Mouse (Mus musculus) c-Kit-negative CD71-positive TER-119-positive erythroid progenitor cells, embryonic 14.5 days (primary cell): Measurements from ENCODE around the gene Id1.

Source experiments
- DNase-seq: peaks from one replicate; pipeline ENCODE4 v3.0.0-alpha.2; 2013; ENCODE audit warnings: low read depth, low spot score

Id1 gene

DNA sequence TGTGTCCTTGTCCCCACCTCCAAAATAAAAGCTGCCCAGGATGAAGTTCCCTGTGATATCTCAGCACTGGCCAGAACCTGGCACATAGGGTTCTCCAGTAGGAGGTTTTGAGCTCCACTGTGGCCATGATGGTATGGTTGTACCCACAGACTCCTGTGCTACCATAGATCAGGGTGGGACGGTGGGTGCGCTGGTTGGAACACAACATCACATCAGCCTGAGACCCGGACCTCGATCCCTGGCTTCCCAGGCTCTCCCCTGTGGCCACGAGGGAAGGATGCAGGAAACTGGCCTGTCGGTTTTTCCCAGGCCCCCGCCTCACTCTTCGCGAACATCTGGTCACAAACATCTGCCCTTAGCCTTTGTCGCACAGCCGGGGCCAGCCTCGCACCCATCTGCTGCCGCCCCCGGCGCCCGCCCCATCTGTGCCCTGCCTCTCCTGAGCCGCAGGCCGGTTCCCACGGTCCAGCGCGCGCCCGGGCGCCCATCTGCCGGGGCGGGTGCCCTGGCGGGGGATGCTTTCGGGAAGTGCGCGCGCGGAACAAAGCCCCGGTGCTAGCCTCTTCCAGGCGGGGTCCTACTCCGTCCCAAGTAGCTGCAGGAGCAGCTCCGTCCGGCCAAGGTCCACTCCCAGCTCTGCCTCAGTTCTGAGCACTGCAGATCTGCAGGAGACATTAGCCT is 12.3 kb upstream of the Id1 start:
- no peak for DNase-seq

DNA sequence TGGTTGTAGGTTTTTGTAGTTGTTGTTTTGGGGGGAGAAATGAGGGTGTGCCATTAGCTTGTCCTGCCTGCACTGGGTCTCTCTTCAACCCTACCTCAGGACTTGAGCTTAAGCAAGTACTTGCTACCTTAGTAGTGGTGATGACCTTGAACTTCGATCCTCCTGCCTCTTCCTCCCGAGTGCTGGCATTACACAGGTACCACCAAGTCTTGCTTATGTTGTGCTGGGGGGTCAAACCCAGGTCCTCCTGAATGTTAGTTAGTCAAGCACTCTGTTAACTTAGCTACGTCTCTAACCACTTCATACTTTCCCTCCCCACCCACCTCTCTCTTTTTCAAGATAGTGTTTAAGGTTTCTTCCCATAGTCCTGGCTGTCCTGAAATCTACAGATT is 11.7 kb upstream of the Id1 start:
- no peak for DNase-seq

- DNase-seq, result no peak
Measured at GRCm38 (mm10) chr2:152725178-152725750, 10.8 kb upstream of the Id1 start.

- no peak for DNase-seq
Measured at GRCm38 (mm10) chr2:152726213-152726612, 9.8 kb upstream of the Id1 start.

DNA sequence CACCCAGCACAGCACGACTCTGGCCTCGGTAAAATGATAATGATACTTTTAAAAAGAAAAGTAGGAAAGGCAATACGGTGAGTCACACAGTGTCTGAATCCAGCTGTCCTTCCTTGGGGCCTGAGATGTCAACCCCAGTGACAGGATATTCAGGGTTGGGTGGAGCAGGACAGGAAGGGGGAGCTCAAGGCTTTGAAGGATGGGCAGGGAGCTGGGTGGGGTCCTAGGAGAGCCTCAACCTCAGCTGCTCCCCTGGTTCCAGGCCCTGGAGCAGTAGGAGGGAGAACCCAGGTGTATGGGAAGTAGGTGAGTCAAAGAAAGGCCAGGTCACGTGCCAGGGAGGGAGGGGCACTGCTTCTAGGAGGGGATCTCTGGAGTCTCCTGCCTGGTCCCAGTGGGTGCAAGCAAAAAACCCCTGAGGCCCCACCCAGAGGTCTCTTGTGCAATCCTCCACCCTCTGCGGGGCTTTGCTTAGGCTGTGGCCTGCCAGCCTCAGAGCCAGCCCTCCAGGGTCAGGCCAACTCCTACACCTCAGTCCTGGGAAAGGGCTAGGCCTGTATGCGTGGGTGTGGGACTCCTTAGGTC is 9.2 kb upstream of the Id1 start:
- DNase-seq, result no peak

GRCm38 (mm10) chr2:152727795-152728510 is 8.1 kb upstream of the Id1 start:
- no peak for DNase-seq

GRCm38 (mm10) chr2:152728594-152728993 is 7.5 kb upstream of the Id1 start:
- DNase-seq, result no peak

GRCm38 (mm10) chr2:152729013-152729635 is 6.9 kb upstream of the Id1 start:
- no peak for DNase-seq

DNA sequence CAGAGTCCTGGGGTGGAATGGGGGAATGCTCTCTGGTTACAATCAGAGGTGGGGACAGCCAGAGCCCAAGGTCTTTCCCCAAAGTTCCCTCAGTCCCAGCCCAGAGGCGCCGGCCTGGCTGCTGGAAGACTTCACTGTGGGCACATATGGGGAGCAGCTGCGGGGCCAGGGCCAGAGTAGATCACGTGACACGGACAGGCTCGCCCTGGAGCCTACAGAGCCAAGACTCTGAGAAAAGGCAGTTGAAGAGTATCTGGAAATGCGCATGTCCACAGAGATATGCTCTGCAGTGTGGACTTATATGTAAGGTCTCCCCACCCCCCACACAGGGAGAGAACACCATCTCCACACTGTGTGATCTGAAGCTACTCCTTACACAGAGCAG is 6.4 kb upstream of the Id1 start:
- DNase-seq, result no peak

GRCm38 (mm10) chr2:152733201-152733600 is 2.9 kb upstream of the Id1 start:
- DNase-seq, result no peak

DNA sequence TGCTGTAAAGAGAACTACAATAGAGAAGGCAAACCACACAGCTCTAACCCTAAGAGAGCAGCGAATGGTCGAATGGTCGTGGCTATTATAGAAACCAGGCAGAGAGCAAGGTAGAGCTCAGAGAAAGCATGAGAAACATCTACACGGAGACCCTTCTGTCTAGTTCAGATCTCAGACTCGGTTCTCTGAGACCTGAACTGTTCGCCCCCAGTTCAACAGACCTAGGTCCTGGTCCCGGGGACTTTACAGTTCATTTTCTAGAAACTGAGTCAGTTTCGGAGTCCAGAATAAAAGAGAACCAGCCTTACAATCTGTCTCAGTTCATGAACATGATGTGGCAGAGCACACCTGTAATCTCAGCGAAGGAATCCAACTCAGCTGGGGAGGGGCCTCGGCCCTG is 1.6 kb upstream of the Id1 start:
- no peak for DNase-seq

- DNase-seq, result no peak
Measured at GRCm38 (mm10) chr2:152734984-152735383, 1.1 kb upstream of the Id1 start.

- no peak for DNase-seq
Measured at GRCm38 (mm10) chr2:152736748-152737147, 697 bp downstream of the Id1 start.

- DNase-seq, result no peak
Measured at GRCm38 (mm10) chr2:152737306-152738221, 1.5 kb downstream of the Id1 start.

DNA sequence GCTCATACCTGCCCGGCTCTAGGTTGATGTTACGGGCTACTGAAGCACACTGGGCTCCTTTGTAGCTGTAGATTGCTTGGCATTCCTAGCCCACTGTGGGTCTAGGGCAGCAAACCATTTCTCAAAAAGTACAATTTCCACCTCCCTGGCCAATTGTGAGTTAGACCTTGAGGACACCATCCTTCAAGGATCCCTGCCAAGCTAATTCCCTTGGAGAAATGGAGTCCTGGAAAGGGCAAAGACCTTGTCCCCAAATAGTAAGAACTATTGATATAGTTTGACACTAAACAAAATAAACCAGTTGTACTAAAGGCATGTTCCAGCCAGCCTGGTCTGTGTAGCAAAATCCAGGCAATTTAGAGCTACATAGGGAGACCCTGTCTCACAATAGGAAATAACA is 2.3 kb downstream of the Id1 start:
- no peak for DNase-seq

- no peak for DNase-seq
Measured at GRCm38 (mm10) chr2:152739031-152739841, 3.2 kb downstream of the Id1 start.

GRCm38 (mm10) chr2:152739842-152740260 is 3.8 kb downstream of the Id1 start:
- no peak for DNase-seq

DNA sequence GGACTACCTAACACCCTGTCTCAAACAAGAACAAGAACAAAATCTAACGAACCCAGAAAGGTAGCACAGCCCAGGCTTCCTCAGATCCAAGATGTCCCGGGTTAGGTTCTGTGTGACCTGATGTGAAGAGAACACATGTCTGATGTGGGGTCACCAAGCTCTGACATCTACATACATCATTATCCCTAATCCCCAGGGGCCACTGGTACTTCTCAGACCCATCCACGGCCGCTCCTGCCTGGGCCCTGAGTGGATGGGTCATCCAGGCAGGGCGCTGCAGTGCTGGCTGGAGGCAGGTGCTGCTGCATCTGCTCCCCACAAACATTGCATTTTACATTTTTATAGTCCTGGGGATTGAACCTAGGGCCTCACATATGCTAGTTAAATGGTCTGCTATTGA is 4.4 kb downstream of the Id1 start:
- no peak for DNase-seq

- DNase-seq, result no peak
Measured at GRCm38 (mm10) chr2:152741153-152742041, 5.3 kb downstream of the Id1 start.
